Mouse (Mus musculus): ENCODE measurements around the gene Ankfy1.

DNA sequence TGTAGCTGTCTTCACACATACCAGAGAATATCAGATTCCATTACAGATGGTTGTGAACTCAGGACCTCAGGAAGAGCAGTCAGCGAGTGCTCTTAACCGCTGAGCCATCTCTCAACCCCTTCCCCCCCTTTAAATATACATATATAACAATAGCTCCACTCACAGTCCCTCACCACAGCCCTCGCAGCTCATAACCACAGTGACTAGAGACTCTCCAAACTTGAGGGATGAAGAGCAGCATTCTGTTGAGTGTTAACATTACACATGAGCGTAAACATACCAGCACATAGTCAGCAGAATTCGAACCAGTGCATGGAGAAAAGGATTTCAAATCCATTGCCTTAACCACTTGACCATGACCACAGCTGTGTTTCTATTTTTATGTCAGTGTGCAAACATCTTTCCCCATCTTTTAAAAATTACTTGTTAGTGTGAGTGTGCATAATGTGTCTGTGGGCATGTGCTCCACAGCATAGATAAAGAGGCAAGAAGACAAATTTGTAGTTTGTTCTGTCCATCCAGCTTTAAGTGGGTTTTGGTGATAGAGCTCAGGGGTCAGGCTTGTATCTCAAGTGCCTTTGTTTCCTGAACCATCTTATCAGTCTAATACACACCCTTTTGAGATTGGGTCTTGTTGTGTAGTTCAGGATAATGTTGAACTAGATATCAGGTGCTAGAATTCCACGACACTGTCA lies 18.4 kb upstream of the Ankfy1 start:
- TF ChIP-seq CTCF (IDR thresholded peaks at IDR 0.05; ENCODE audit: insufficient read depth, low read depth, low read length), result no peak
- TF ChIP-seq POLR2A (IDR thresholded peaks at IDR 0.05; ENCODE audit: insufficient read depth, low read depth, low read length), result no peak

All from olfactory bulb, adult 2 months (tissue).